Mouse (Mus musculus) limb, embryonic 13.5 days (tissue): ENCODE measurements around the gene Spock1. TPM values are rescaled to one million over a fixed set of nuclear protein-coding genes. Genes with fewer than 3 reads are reported as not detected.
"Not testable (repeated sequence)": the region's sequence is repeated elsewhere in the genome, so short reads cannot be mapped to it uniquely, and the experiment has no call there.

Experiments
- ATAC-seq: fragments of 200-750 bp; cut with Nextera tagmentation; 2 replicates; pipeline ENCODE4 v1.8.0; 2017; ENCODE audit warnings: low read depth, moderate number of reproducible peaks, moderate TSS enrichment; ENCODE audit not compliant: low FRiP score
- H3K27ac ChIP-seq: fragments of 300-500 bp; sonication (generic); 2 replicates; pipeline ENCODE4 v1.5.1; 2015; ENCODE audit warnings: inconsistent platforms, mild to moderate bottlenecking, moderate library complexity
- H3K27me3 ChIP-seq: fragments of 300-500 bp; sonication (generic); 2 replicates; pipeline ENCODE4 v1.6.1; 2015; ENCODE audit warnings: mild to moderate bottlenecking, inconsistent platforms
- H3K36me3 ChIP-seq: fragments of 300-500 bp; sonication (generic); 2 replicates; pipeline ENCODE4 v1.6.1; 2015; ENCODE audit warnings: inconsistent platforms, mild to moderate bottlenecking, moderate library complexity
- H3K4me1 ChIP-seq: fragments of 300-500 bp; sonication (generic); 2 replicates; pipeline ENCODE4 v1.6.1; 2015; ENCODE audit warnings: inconsistent platforms
- H3K4me2 ChIP-seq: fragments of 300-500 bp; sonication (generic); replicated peaks from 2 replicates; pipeline ENCODE4 v1.6.1; 2015; ENCODE audit warnings: inconsistent platforms, mild to moderate bottlenecking, moderate library complexity
- H3K4me3 ChIP-seq: fragments of 300-500 bp; sonication (generic); 2 replicates; pipeline ENCODE4 v1.5.1; 2015; ENCODE audit warnings: moderate library complexity, mild to moderate bottlenecking, inconsistent platforms
- H3K9ac ChIP-seq: fragments of 300-500 bp; sonication (generic); 2 replicates; pipeline ENCODE4 v1.6.1; 2015; ENCODE audit warnings: mild to moderate bottlenecking, inconsistent platforms
- H3K9me3 ChIP-seq: fragments of 300-500 bp; sonication (generic); 2 replicates; pipeline ENCODE4 v1.6.1; 2016; ENCODE audit warnings: inconsistent platforms
- WGBS: fragments of 180-500 bp; shearing (Covaris S2); methylation state at CpG from one replicate; pipeline ENCODE4 v1.1.7; 2015; 5-methylcytosine and 5-hydroxymethylcytosine counted together
- polyA plus RNA-seq: library from polyadenylated mRNA; unstranded; fragments of >200 nt; fragmentation: Nextera tagmentation; extraction: Ambion mirVana; gene quantifications from 2 replicates; pipeline ENCODE4 v1.2.1, GENCODE M21; 2015

Spock1 gene
- polyA plus RNA-seq, 1 experiment from 2014 or later: 2.4 TPM

- H3K9ac ChIP-seq: no peak overlapping the region
- no peak overlapping the region for H3K4me2 ChIP-seq
- no peaks in the 10 kb centered on the region for H3K27me3 ChIP-seq
- no peak overlapping the region for H3K4me3 ChIP-seq
- no peak overlapping the region for H3K27ac ChIP-seq
- no peaks in the 10 kb centered on the region for H3K9me3 ChIP-seq
- no peaks in the 10 kb centered on the region for H3K36me3 ChIP-seq
- WGBS: 77% methylated on average over 11 of the region's 11 CpGs
- ATAC-seq: no peak
- no peaks in the 10 kb centered on the region for H3K4me1 ChIP-seq
Measured at GRCm38 (mm10) chr13:57611326-57612171, 296.6 kb downstream of the Spock1 start.

GRCm38 (mm10) chr13:57609946-57610345 is 298.2 kb downstream of the Spock1 start:
- no peak overlapping the region for H3K4me2 ChIP-seq
- no peak for ATAC-seq
- H3K4me3 ChIP-seq: no peak overlapping the region
- H3K36me3 ChIP-seq: no peaks in the 10 kb centered on the region
- H3K4me1 ChIP-seq: no peaks in the 10 kb centered on the region; the same call in 1 of the 2 replicates
- H3K9me3 ChIP-seq: no peaks in the 10 kb centered on the region
- H3K27ac ChIP-seq: no peak overlapping the region
- no peaks in the 10 kb centered on the region for H3K27me3 ChIP-seq
- WGBS: 51% methylated on average over 7 of the region's 7 CpGs
- H3K9ac ChIP-seq: no peak overlapping the region

- Histone ChIP-seq H3K9me3 (no peaks in the 10 kb centered on the region), H3K4me1 (peaks cover 9% of the 10 kb centered on the region), H3K27ac (no peak overlapping the region), H3K36me3 (no peaks in the 10 kb centered on the region), H3K27me3 (no peaks in the 10 kb centered on the region), H3K4me3 (no peak overlapping the region), H3K9ac (no peak overlapping the region), H3K4me2 (no peak overlapping the region)
- WGBS: 88% methylated on average over 3 of the region's 3 CpGs
- no peak for ATAC-seq
Measured at GRCm38 (mm10) chr13:57604437-57604836, 303.7 kb downstream of the Spock1 start.

GRCm38 (mm10) chr13:57603226-57603625 is 304.9 kb downstream of the Spock1 start:
- no peak overlapping the region for H3K27ac ChIP-seq
- H3K9ac ChIP-seq: no peak overlapping the region
- H3K4me1 ChIP-seq: peaks cover 13% of the 10 kb centered on the region
- H3K9me3 ChIP-seq: no peaks in the 10 kb centered on the region
- H3K27me3 ChIP-seq: 0 out of 2 replicates have a peak, but pooled peaks cover under 1% of the 10 kb centered on the region
- no peak overlapping the region for H3K4me2 ChIP-seq
- 81% methylated on average over 8 of the region's 8 CpGs for WGBS
- no peak for ATAC-seq
- no peaks in the 10 kb centered on the region for H3K36me3 ChIP-seq
- no peak overlapping the region for H3K4me3 ChIP-seq

GRCm38 (mm10) chr13:57595761-57596051 is 312.4 kb downstream of the Spock1 start:
- Histone ChIP-seq H3K4me2 (peak overlapping the region; percentile 36; the same call in 1 of the 2 replicates), H3K27ac (no peak overlapping the region), H3K4me1 (peaks cover 22% of the 10 kb centered on the region), H3K9ac (no peak overlapping the region), H3K36me3 (no peaks in the 10 kb centered on the region), H3K27me3 (0 out of 2 replicates have a peak, but pooled peaks cover 4% of the 10 kb centered on the region), H3K9me3 (no peaks in the 10 kb centered on the region), H3K4me3 (no peak overlapping the region)
- ATAC-seq: no peak
- 81% methylated on average over 6 of the region's 6 CpGs for WGBS

GRCm38 (mm10) chr13:57595032-57595760 is 312.9 kb downstream of the Spock1 start:
- peaks cover 21% of the 10 kb centered on the region for H3K4me1 ChIP-seq
- no peak overlapping the region for H3K4me3 ChIP-seq
- no peak for ATAC-seq
- no peaks in the 10 kb centered on the region for H3K36me3 ChIP-seq
- no peak overlapping the region for H3K9ac ChIP-seq
- H3K9me3 ChIP-seq: no peaks in the 10 kb centered on the region
- H3K27me3 ChIP-seq: 0 out of 2 replicates have a peak, but pooled peaks cover 4% of the 10 kb centered on the region
- WGBS: 36% methylated on average over 15 of the region's 15 CpGs
- no peak overlapping the region for H3K27ac ChIP-seq
- peak overlapping the region; percentile 36; the same call in 1 of the 2 replicates for H3K4me2 ChIP-seq

- not testable (repeated sequence) for H3K9ac ChIP-seq, H3K4me2 ChIP-seq, H3K27me3 ChIP-seq, H3K27ac ChIP-seq, H3K9me3 ChIP-seq, H3K36me3 ChIP-seq, ATAC-seq, H3K4me3 ChIP-seq
- peaks cover 23% of the 10 kb centered on the region for H3K4me1 ChIP-seq
- 95% methylated on average over 4 of the region's 4 CpGs for WGBS
Measured at GRCm38 (mm10) chr13:57589338-57589914, 318.7 kb downstream of the Spock1 start.

GRCm38 (mm10) chr13:57588558-57589273 is 319.4 kb downstream of the Spock1 start:
- Histone ChIP-seq H3K4me3 (no peak overlapping the region), H3K27ac (no peak overlapping the region), H3K4me1 (peaks cover 23% of the 10 kb centered on the region), H3K27me3 (no peaks in the 10 kb centered on the region), H3K4me2 (no peak overlapping the region), H3K9me3 (no peaks in the 10 kb centered on the region), H3K9ac (no peak overlapping the region), H3K36me3 (no peaks in the 10 kb centered on the region)
- 32% methylated on average over 10 of the region's 10 CpGs for WGBS
- ATAC-seq: no peak

GRCm38 (mm10) chr13:57585131-57585530 is 323.0 kb downstream of the Spock1 start:
- Histone ChIP-seq H3K36me3 (no peaks in the 10 kb centered on the region), H3K4me3 (no peak overlapping the region), H3K4me2 (no peak overlapping the region), H3K9ac (no peak overlapping the region), H3K27me3 (no peaks in the 10 kb centered on the region), H3K9me3 (no peaks in the 10 kb centered on the region), H3K27ac (no peak overlapping the region), H3K4me1 (peaks cover 19% of the 10 kb centered on the region)
- no peak for ATAC-seq
- WGBS: 54% methylated on average over 3 of the region's 3 CpGs

- ATAC-seq: no peak
- Histone ChIP-seq H3K4me2 (no peak overlapping the region), H3K4me1 (peaks cover 1% of the 10 kb centered on the region; the same call in 1 of the 2 replicates), H3K27me3 (no peaks in the 10 kb centered on the region), H3K4me3 (no peak overlapping the region), H3K9ac (no peak overlapping the region), H3K27ac (no peak overlapping the region), H3K9me3 (no peaks in the 10 kb centered on the region), H3K36me3 (no peaks in the 10 kb centered on the region)
- 84% methylated on average over 12 of the region's 12 CpGs for WGBS
Measured at GRCm38 (mm10) chr13:57582314-57582976, 325.7 kb downstream of the Spock1 start.

GRCm38 (mm10) chr13:57577541-57578244 is 330.4 kb downstream of the Spock1 start:
- Histone ChIP-seq H3K27ac (no peak overlapping the region), H3K36me3 (no peaks in the 10 kb centered on the region), H3K9me3 (no peaks in the 10 kb centered on the region), H3K9ac (no peak overlapping the region), H3K4me2 (no peak overlapping the region), H3K4me1 (no peaks in the 10 kb centered on the region), H3K4me3 (no peak overlapping the region), H3K27me3 (no peaks in the 10 kb centered on the region)
- no peak for ATAC-seq
- WGBS: 91% methylated on average over 5 of the region's 5 CpGs
